ENCODE assay signal across 10 mouse cellular contexts in the genomic region with DNA sequence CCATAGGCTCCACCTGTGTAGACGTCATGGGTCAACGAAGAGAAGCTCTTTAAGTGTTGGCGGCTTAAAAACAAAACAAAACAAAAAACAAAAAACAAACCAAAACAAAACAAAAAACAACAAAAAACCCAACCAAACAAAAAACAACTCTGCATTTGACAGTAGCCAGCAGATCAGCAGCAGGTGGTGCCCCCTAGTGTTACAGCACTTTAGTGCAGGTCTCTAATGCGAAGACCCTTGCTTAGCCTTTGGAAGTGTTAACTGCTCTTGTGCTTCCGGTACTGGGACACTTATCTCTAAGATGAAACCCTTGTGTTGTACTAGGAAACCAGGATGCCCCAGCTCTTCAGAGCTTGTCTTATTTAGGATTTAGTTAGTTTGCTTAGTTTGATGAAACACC. TPM values are rescaled to one million over a fixed set of nuclear protein-coding genes. Genes with fewer than 3 reads are reported as not detected.
A peak's percentile ranks its signal among the peaks of the same experiment; 100 is the strongest.
DNase-seq lines count a peak whose midpoint lies in the region; ATAC-seq and TF ChIP-seq lines count a peak whose summit lies in the region.
"Had no signal": no experiment of that assay in that cellular context is flagged by ENCODE, and none has a peak within 500 bp of the region (broad histone marks: within the 10 kb centered on the region; RNA-seq: fewer than 3 reads in every experiment).

No protein-coding gene starts in this region.

- no peak overlapping the region for H3K4me3 ChIP-seq in forebrain, embryonic 11.5 days (ENCODE audit: low read depth, low read length)
- H3K4me3 ChIP-seq in forebrain, embryonic 12.5 days (replicated peaks), result no peak overlapping the region
- no peak overlapping the region for H3K4me3 ChIP-seq in liver, embryonic 14.5 days (ENCODE audit: insufficient read depth in 1 of 2, low read depth in 2 of 2, low read length in 2 of 2)
- H3K4me3 ChIP-seq: lung, embryonic 15.5 days had no signal

- H3K4me2 ChIP-seq in forebrain, embryonic 11.5 days (ENCODE audit: low read depth, low read length, severe bottlenecking), result no peak overlapping the region
- no peak overlapping the region for H3K4me2 ChIP-seq in forebrain, embryonic 12.5 days
- no peak overlapping the region for H3K4me2 ChIP-seq in liver, embryonic 14.5 days (ENCODE audit: low read depth)
- H3K4me2 ChIP-seq: lung, embryonic 15.5 days had no signal

- peak; percentile 46 for TF ChIP-seq CTCF in liver, embryonic 14.5 days (IDR thresholded peaks at IDR 0.05; ENCODE audit: low read depth)

- no peak for TF ChIP-seq EP300 in liver, embryonic 14.5 days (IDR thresholded peaks at IDR 0.05; ENCODE audit: low read depth)

- peak; percentile 55 for DNase-seq in forebrain, embryonic 11.5 days (ENCODE audit: low spot score)
- DNase-seq in liver, embryonic 14.5 days (ENCODE audit: low read depth in 3 of 3, low spot score in 3 of 3), result no peak
- no peak for DNase-seq in liver
- DNase-seq in kidney, postnatal 10 days, result peak; percentile 31
- peak; percentile 12 for DNase-seq in testis, postnatal 14 days (ENCODE audit: low spot score)
- DNase-seq in urinary bladder, postnatal 25 days (ENCODE audit: low spot score), result no peak
- no peak for DNase-seq in left cerebral cortex, postnatal 10 days (ENCODE audit: extremely low spot score in 1 of 2, low spot score in 2 of 2)

- no peaks in the 10 kb centered on the region for H3K36me3 ChIP-seq in forebrain, embryonic 11.5 days (ENCODE audit: control insufficient read depth, insufficient read depth, low read length)
- H3K36me3 ChIP-seq in forebrain, embryonic 12.5 days (replicated peaks), result no peaks in the 10 kb centered on the region
- H3K36me3 ChIP-seq in liver, embryonic 14.5 days (replicated peaks; ENCODE audit: control insufficient read depth, insufficient read depth, low read depth), result no peaks in the 10 kb centered on the region
- H3K36me3 ChIP-seq: lung, embryonic 15.5 days had no signal

- H3K27me3 ChIP-seq in forebrain, embryonic 11.5 days (ENCODE audit: control insufficient read depth, insufficient read depth, low read length), result no peaks in the 10 kb centered on the region
- H3K27me3 ChIP-seq in forebrain, embryonic 12.5 days, result no peaks in the 10 kb centered on the region
- no peaks in the 10 kb centered on the region for H3K27me3 ChIP-seq in liver, embryonic 14.5 days (ENCODE audit: control insufficient read depth, insufficient read depth, low read length)
- H3K27me3 ChIP-seq: lung, embryonic 15.5 days had no signal

- no peaks in the 10 kb centered on the region for H3K9me3 ChIP-seq in forebrain, embryonic 11.5 days (ENCODE audit: control insufficient read depth, low read length)
- H3K9me3 ChIP-seq in forebrain, embryonic 12.5 days, result no peaks in the 10 kb centered on the region
- no peaks in the 10 kb centered on the region for H3K9me3 ChIP-seq in liver, embryonic 14.5 days (ENCODE audit: control insufficient read depth, low read length)
- H3K9me3 ChIP-seq: lung, embryonic 15.5 days had no signal

- H3K9ac ChIP-seq in forebrain, embryonic 11.5 days (ENCODE audit: low read length), result no peak overlapping the region
- H3K9ac ChIP-seq in forebrain, embryonic 12.5 days, result no peak overlapping the region
- no peak overlapping the region for H3K9ac ChIP-seq in liver, embryonic 14.5 days (replicated peaks)
- H3K9ac ChIP-seq: lung, embryonic 15.5 days had no signal

- no peak overlapping the region for H3K27ac ChIP-seq in forebrain, embryonic 11.5 days (ENCODE audit: low read depth, low read length)
- no peak overlapping the region for H3K27ac ChIP-seq in forebrain, embryonic 12.5 days
- no peak overlapping the region for H3K27ac ChIP-seq in liver, embryonic 14.5 days
- H3K27ac ChIP-seq: lung, embryonic 15.5 days had no signal

- no peak for ATAC-seq in forebrain, embryonic 11.5 days (replicated peaks; ENCODE audit: low FRiP score)
- ATAC-seq in forebrain, embryonic 12.5 days (ENCODE audit: low FRiP score), result no peak
- no peak for ATAC-seq in liver, embryonic 14.5 days (ENCODE audit: insufficient read depth)

- no peaks in the 10 kb centered on the region for H3K4me1 ChIP-seq in forebrain, embryonic 11.5 days (replicated peaks; ENCODE audit: control insufficient read depth, insufficient read depth, low read length)
- no peaks in the 10 kb centered on the region for H3K4me1 ChIP-seq in forebrain, embryonic 12.5 days
- no peaks in the 10 kb centered on the region for H3K4me1 ChIP-seq in liver, embryonic 14.5 days (replicated peaks; ENCODE audit: control insufficient read depth in 2 of 2, insufficient read depth in 2 of 2, low read length in 1 of 2)
- H3K4me1 ChIP-seq: lung, embryonic 15.5 days had no signal

- intact Hi-C loops in left cerebral cortex, postnatal 10 days (cut with DNase I), result loop anchor here (5.0 kb wide), 1 partner anchor 194 kb away; no protein-coding TSS in a partner anchor

- 78% methylated on average over 5 of the region's 5 CpGs for WGBS in forebrain, embryonic 11.5 days
- WGBS in forebrain, embryonic 12.5 days, result 74% methylated on average over 5 of the region's 5 CpGs
- WGBS in liver, embryonic 14.5 days (ENCODE audit: insufficient replicate concordance), result 50% methylated on average over 5 of the region's 5 CpGs

RNA-seq across cellular contexts. Expression of a gene that starts 28.7 kb away (rescaled TPM):
- not detected in 2 replicates for polyA plus RNA-seq in forebrain, embryonic 11.5 days (2014; fragmentation: Nextera tagmentation; extraction: Ambion mirVana)
- not detected in 2 replicates for polyA plus RNA-seq in forebrain, embryonic 12.5 days (2016; fragmentation: Nextera tagmentation; extraction: Ambion mirVana)
- not detected in 2 replicates for polyA plus RNA-seq in liver, embryonic 14.5 days (2012; rRNA removed)
- not detected in 2 replicates for polyA plus RNA-seq in liver, embryonic 14.5 days (2014; fragmentation: Nextera tagmentation; extraction: Ambion mirVana)
- total RNA-seq in left cerebral cortex, postnatal 10 days (2021), result not detected
- polyA plus RNA-seq: gonadal fat pad, adult 2 months; lung, embryonic 15.5 days had no signal

Comparison
In these comparisons a context has a peak if more than half of its experiments do, and no peak if none do; other contexts are left out.
1. DNase-seq: peak in forebrain, embryonic 11.5 days (single experiment), kidney, postnatal 10 days (single experiment) and testis, postnatal 14 days (single experiment); none in liver, embryonic 14.5 days (0 of 3), liver (single experiment), urinary bladder, postnatal 25 days (single experiment) and left cerebral cortex, postnatal 10 days (0 of 2).